Mouse (Mus musculus) forebrain, embryonic 12.5 days (tissue): ENCODE measurements around the gene Insl3. TPM values are rescaled to one million over a fixed set of nuclear protein-coding genes. Genes with fewer than 3 reads are reported as not detected.
A peak's percentile ranks its signal among the peaks of the same experiment; 100 is the strongest.
"Not testable (repeated sequence)": the region's sequence is repeated elsewhere in the genome, so short reads cannot be mapped to it uniquely, and the experiment has no call there.

Source experiments
- ATAC-seq: fragments of 200-750 bp; cut with Nextera tagmentation; 2 replicates; pipeline ENCODE4 v1.8.0; 2017; ENCODE audit warnings: moderate TSS enrichment; ENCODE audit not compliant: low FRiP score
- H3K27ac ChIP-seq: fragments of 300-500 bp; sonication (generic); 2 replicates; pipeline ENCODE4 v1.5.1; 2016; ENCODE audit warnings: mild to moderate bottlenecking
- H3K27me3 ChIP-seq: fragments of 300-500 bp; sonication (generic); 2 replicates; pipeline ENCODE4 v1.6.1; 2016; ENCODE audit warnings: mild to moderate bottlenecking
- H3K36me3 ChIP-seq: fragments of 300-500 bp; sonication (generic); replicated peaks from 2 replicates; pipeline ENCODE4 v1.6.1; 2016; ENCODE audit warnings: mild to moderate bottlenecking
- H3K4me1 ChIP-seq: fragments of 300-500 bp; sonication (generic); 2 replicates; pipeline ENCODE4 v1.6.1; 2016
- H3K4me2 ChIP-seq: fragments of 300-500 bp; sonication (generic); 2 replicates; pipeline ENCODE4 v1.6.1; 2016; ENCODE audit warnings: mild to moderate bottlenecking, moderate library complexity
- H3K4me3 ChIP-seq: fragments of 300-500 bp; sonication (generic); replicated peaks from 2 replicates; pipeline ENCODE4 v1.5.1; 2016; ENCODE audit warnings: mild to moderate bottlenecking
- H3K9ac ChIP-seq: fragments of 300-500 bp; sonication (generic); 2 replicates; pipeline ENCODE4 v1.6.1; 2016; ENCODE audit warnings: mild to moderate bottlenecking
- H3K9me3 ChIP-seq: fragments of 300-500 bp; sonication (generic); 2 replicates; pipeline ENCODE4 v1.6.1; 2016
- WGBS: fragments of 180-500 bp; shearing (Covaris S2); methylation state at CpG from one replicate; pipeline ENCODE4 v1.1.7; 2016; 5-methylcytosine and 5-hydroxymethylcytosine counted together
- polyA plus RNA-seq: library from polyadenylated mRNA; unstranded; fragments of >200 nt; fragmentation: Nextera tagmentation; extraction: Ambion mirVana; gene quantifications from 2 replicates; pipeline ENCODE4 v1.2.1, GENCODE M21; 2016

Gene Insl3
- polyA plus RNA-seq, 1 experiment from 2014 or later, result not detected

DNA sequence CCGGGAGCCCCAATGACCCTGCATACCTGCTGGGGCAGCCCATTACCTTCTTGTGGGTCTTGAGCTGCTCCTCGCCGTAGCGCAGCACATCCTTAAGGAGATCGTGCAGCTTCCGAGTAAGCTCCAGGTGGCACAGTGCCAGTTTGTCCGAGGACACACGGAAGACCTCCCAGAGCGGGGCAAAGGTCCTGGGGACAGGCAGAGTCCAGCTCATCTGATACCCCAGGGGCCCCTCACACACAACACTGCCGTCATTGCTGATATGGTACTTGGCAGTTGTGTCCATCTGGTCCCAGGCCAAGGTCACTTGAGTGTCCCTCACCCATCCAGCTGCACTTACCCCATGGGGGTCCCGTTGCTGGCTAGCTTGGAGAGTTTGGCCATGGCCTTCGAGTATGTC lies 28.1 kb downstream of the Insl3 start:
- Histone ChIP-seq H3K27me3 (no peaks in the 10 kb centered on the region), H3K27ac (no peak overlapping the region), H3K9ac (no peak overlapping the region), H3K9me3 (no peaks in the 10 kb centered on the region), H3K4me2 (no peak overlapping the region), H3K4me1 (peaks cover 42% of the 10 kb centered on the region), H3K36me3 (peaks cover 22% of the 10 kb centered on the region), H3K4me3 (no peak overlapping the region)
- WGBS, result 91% methylated on average over 12 of the region's 12 CpGs
- no peak for ATAC-seq

DNA sequence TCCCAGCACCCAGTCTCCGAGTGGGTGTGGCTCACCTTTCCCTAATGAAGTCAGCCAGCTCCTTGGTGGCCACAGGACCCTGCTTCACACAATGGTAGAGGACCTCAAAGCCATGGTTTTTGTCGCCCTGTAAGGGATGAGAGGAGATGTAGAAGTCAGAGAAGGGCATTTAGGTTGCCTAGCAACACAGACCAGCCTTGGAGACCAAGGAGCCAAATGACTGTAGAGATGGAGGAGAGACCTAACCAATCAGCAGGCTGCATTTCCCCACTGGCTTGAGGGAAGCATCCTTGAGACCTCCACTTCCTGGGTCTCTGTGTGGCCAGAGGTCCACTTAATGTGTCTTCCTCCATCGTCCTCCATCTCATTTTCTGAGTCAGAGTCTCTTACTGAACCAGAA lies 29.2 kb downstream of the Insl3 start:
- Histone ChIP-seq H3K27ac (peak overlapping the region; percentile 88; the same call in 1 of the 2 replicates), H3K4me2 (no peak overlapping the region)

DNA sequence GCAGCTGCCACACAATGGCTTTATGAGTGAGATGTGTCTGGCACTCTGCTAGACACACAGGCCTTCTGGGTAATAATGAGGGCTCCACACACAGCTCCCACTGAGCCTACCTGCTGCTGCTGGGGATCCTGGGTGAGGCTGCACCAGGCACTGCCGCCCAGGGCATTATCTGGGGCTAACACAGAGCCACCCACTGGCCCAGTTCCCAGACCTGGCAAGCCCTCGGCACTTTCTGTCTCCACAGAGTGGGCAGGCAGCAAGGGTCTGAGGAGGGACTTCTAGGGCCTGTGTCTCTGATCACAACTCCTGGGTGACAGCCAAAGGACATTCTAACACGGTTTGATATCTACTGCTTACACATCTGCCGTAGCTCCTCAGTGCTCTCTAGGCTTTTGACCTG lies 30.2 kb downstream of the Insl3 start:
- Histone ChIP-seq H3K27me3 (no peaks in the 10 kb centered on the region), H3K9me3 (no peaks in the 10 kb centered on the region), H3K4me1 (peaks cover 51% of the 10 kb centered on the region), H3K27ac (peak overlapping the region; percentile 88), H3K36me3 (peaks cover 17% of the 10 kb centered on the region), H3K9ac (no peak overlapping the region), H3K4me2 (0 out of 2 replicates have a peak overlapping the region, but pooled peaks have one; percentile 38), H3K4me3 (no peak overlapping the region)
- ATAC-seq, result no peak; the same call in 1 of the 2 replicates
- WGBS, result 48% methylated on average over 4 of the region's 4 CpGs

More for the DNA sequence above, 29.2 kb downstream of the Insl3 start:
- Histone ChIP-seq H3K36me3 (peaks cover 17% of the 10 kb centered on the region), H3K4me1 (peaks cover 44% of the 10 kb centered on the region), H3K4me3 (no peak overlapping the region), H3K9ac (no peak overlapping the region), H3K9me3 (no peaks in the 10 kb centered on the region), H3K27me3 (no peaks in the 10 kb centered on the region)
- no peak for ATAC-seq
- 26% methylated on average over 3 of the region's 3 CpGs for WGBS

- Histone ChIP-seq H3K9me3 (no peaks in the 10 kb centered on the region), H3K9ac (peak overlapping the region; percentile 25; the same call in 1 of the 2 replicates), H3K4me1 (peaks cover 59% of the 10 kb centered on the region), H3K36me3 (peaks cover 16% of the 10 kb centered on the region), H3K4me2 (peak overlapping the region; percentile 38), H3K27ac (peak overlapping the region; percentile 88), H3K27me3 (0 out of 2 replicates have a peak, but pooled peaks cover 4% of the 10 kb centered on the region), H3K4me3 (no peak overlapping the region)
- WGBS, result 21% methylated on average over 7 of the region's 7 CpGs
- ATAC-seq, result peak; percentile 90
Measured at GRCm38 (mm10) chr8:71719928-71720457, 31.0 kb downstream of the Insl3 start.

DNA sequence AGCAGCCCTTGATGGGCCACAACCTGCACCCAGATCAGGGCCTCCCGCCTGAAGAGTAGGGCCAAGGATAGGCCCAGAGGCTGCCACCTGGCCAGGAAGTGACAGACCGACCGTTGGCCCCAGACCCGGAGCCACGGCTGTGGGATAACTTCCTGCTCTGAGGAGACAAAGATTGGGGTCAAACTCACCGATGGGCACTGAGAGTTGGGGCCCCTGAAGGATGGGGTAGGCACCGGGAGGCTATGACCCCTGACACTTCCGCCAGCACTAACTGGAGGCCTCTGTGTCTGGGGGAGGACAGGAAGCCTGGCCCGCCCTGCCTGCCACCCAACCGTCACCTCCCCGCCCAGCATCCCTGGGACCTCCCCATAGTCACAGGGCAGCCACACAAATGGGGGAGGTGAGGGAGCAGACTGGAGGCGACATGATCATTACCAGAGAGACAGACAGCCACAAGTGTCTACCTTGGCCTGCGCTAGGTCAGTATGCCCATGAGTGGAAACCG lies 34.1 kb downstream of the Insl3 start:
- Histone ChIP-seq H3K27me3 (peaks cover 24% of the 10 kb centered on the region), H3K4me1 (peaks cover 63% of the 10 kb centered on the region), H3K9ac (no peak overlapping the region), H3K4me3 (no peak overlapping the region), H3K36me3 (no peaks in the 10 kb centered on the region), H3K4me2 (no peak overlapping the region), H3K9me3 (no peaks in the 10 kb centered on the region), H3K27ac (no peak overlapping the region)
- no peak for ATAC-seq
- 75% methylated on average over 14 of the region's 14 CpGs for WGBS

GRCm38 (mm10) chr8:71724389-71724788 lies 35.4 kb downstream of the Insl3 start:
- H3K4me3 ChIP-seq, result peak overlapping the region; percentile 81; the same call in 1 of the 2 replicates
- H3K9me3 ChIP-seq, result no peaks in the 10 kb centered on the region
- H3K9ac ChIP-seq, result no peak overlapping the region
- ATAC-seq, result no peak
- peak overlapping the region; percentile 88 for H3K4me2 ChIP-seq
- H3K27me3 ChIP-seq, result peaks cover 24% of the 10 kb centered on the region
- WGBS, result 80% methylated on average over 4 of the region's 4 CpGs
- H3K36me3 ChIP-seq, result no peaks in the 10 kb centered on the region
- H3K4me1 ChIP-seq, result peaks cover 61% of the 10 kb centered on the region
- no peak overlapping the region for H3K27ac ChIP-seq

DNA sequence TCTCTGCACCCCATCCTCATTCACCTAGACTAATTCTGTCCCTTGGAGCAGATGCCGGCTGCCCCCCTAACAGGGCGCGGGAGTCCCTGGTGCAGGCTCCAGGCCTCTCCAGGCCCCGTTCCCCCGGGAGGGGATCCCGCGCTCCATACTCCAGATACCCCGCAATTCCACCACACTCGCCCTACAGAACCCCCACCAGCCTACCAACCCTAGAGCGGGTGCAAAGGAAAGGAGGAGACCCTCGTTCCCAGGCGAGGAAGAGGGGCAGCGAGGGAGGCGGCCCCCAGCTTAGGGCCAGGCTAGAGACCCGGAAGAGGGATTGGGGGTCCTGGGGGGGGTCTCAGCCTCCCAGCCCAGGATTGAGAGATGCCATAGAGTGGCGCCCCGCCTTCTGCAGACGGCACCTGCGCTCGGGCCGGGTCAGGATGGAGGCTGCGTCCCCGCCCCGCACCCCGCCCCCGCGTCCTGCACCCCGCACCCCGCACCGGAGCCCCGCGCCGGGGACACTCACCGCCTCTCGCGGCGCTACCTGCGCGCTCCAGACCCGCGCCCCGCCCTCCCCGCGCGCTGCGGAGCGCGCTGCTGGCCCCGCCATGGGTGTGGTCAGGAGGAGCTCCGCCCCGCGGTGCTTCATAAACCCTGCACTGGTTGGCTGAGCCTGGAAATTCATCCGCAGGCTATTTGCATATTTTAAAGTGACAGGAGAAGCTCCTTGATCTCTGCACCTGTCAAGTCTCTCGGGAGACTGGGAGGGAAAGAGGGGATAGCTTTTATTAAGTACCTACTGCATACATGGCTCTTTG lies 36.3 kb downstream of the Insl3 start, which contains the start of gene Fcho1:
TSS of gene Fcho1 (minus strand) at position 595 of the 803 bp plus-strand sequence.
- Histone ChIP-seq H3K9me3 (no peaks in the 10 kb centered on the region), H3K4me1 (peaks cover 53% of the 10 kb centered on the region), H3K9ac (peak within 1 kb of the TSS; percentile 89), H3K4me2 (peak within 1 kb of the TSS; percentile 88), H3K36me3 (no peaks in the 10 kb centered on the region), H3K4me3 (peak within 1 kb of the TSS; percentile 81), H3K27ac (no peak within 1 kb of the TSS), H3K27me3 (peaks cover 26% of the 10 kb centered on the region)
- WGBS, result 1% methylated on average over 41 of the region's 54 CpGs
- peak; percentile 87 for ATAC-seq

DNA sequence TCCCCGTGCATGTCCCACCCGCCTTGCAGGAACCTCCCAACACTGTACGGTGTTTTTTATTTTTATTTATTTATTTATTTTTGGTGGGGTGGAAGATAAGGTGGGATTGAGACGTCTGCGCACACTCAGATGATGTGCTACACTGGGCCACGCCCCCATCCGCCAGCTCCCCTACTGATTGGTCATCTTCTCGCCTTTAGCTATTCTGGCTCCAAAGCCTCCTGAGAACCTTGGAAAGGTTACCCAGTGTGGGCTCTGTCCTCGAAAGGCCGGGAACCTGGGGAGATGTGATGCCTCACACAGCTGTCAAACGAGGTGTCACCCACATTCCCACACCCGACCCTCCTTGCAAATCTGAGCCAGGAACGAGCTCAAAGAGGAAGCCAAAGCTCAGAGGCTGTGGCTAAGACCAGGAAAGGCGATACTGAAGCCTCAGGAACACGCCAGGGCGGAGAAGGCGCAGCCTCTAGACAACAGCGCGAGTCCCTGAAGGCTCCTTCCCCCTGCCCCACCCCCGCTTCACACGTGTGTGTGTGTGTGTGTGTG lies 39.3 kb downstream of the Insl3 start:
- Histone ChIP-seq H3K9ac (peak overlapping the region; percentile 59), H3K4me3 (peak overlapping the region; percentile 30), H3K36me3 (no peaks in the 10 kb centered on the region), H3K4me2 (peak overlapping the region; percentile 54), H3K4me1 (peaks cover 32% of the 10 kb centered on the region), H3K27me3 (peaks cover 35% of the 10 kb centered on the region), H3K9me3 (no peaks in the 10 kb centered on the region), H3K27ac (peak overlapping the region; percentile 68; the same call in 1 of the 2 replicates)
- 7% methylated on average over 20 of the region's 21 CpGs for WGBS
- peak; percentile 50 for ATAC-seq

DNA sequence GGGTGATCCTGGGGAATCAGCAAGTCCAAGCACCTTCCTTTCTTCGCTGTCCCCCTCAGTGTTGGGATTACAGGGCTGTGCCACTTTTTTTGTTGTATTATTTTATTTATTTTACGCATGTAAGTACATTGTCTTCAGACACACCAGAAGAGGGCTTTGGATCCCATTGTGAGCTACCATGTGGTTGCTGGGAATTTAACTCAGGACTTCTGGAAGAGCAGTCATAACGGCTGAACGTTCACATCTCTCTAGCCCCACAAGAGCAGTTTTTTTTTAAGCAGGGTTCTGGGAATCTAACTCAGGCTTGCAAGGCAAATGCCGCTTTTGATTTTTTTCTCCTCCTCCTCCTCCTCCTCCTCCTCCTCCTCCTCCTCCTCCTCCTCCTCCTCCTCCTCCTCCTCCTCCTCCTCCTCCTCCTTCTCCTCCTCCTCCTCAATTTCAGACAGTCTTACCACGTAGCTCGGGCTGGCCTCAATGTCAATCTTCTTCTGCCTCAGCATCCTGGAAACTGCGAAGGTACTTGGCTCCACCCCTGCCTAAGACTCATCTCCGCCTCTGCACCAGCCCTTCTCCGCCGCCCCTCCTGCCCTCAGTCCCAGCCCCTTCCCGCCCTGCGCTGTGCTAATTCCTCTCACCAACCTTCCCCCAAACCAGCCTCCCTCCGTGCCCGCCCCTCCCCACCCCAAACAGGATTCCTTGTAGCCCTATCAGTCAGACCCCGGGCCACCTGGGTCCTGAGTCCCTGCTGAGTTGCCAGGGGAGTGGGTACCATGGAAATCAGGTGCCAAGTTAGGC lies 40.0 kb downstream of the Insl3 start:
- no peaks in the 10 kb centered on the region for H3K36me3 ChIP-seq
- H3K4me2 ChIP-seq, result peak overlapping the region; percentile 54
- no peaks in the 10 kb centered on the region for H3K9me3 ChIP-seq
- peaks cover 28% of the 10 kb centered on the region for H3K4me1 ChIP-seq
- peak overlapping the region; percentile 68; the same call in 1 of the 2 replicates for H3K27ac ChIP-seq
- ATAC-seq, result 0 out of 2 replicates have a peak, but pooled peaks have one; percentile 9
- WGBS, result 3% methylated on average over 16 of the region's 16 CpGs
- H3K9ac ChIP-seq, result peak overlapping the region; percentile 59
- H3K4me3 ChIP-seq, result peak overlapping the region; percentile 30
- peaks cover 35% of the 10 kb centered on the region for H3K27me3 ChIP-seq

- H3K36me3 ChIP-seq, result no peaks in the 10 kb centered on the region
- WGBS, result 46% methylated on average over 3 of the region's 3 CpGs
Measured at GRCm38 (mm10) chr8:71731652-71732230, 42.7 kb downstream of the Insl3 start.

DNA sequence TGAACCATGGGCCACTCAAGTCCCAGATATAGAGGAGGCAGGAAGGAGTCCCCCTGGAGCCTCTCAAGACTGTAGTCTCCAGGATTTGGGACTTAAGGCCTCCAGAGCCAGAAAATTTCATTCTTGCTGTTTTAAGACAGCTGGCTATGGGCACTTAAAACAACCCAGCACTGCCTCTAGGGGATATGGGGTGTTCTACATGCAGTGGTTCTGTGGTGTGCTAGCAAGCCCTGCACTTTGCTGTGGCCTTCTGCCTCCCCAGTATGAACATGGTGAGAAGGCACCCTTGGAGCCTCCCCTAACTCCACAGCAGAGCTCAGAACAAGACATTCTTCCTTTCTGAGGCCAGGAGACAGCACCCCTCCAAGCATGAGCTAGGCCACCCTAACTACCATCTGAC lies 49.3 kb downstream of the Insl3 start:
- not testable (repeated sequence) for H3K9me3 ChIP-seq, H3K4me1 ChIP-seq, H3K27me3 ChIP-seq, H3K27ac ChIP-seq, H3K9ac ChIP-seq, H3K36me3 ChIP-seq, H3K4me2 ChIP-seq, H3K4me3 ChIP-seq, ATAC-seq

More at GRCm38 (mm10) chr8:71731652-71732230, 42.7 kb downstream of the Insl3 start:
- Histone ChIP-seq H3K4me3 (no peak overlapping the region), H3K9me3 (no peaks in the 10 kb centered on the region), H3K27me3 (peaks cover 21% of the 10 kb centered on the region), H3K9ac (no peak overlapping the region), H3K4me2 (no peak overlapping the region), H3K27ac (no peak overlapping the region), H3K4me1 (peaks cover 11% of the 10 kb centered on the region)
- ATAC-seq, result no peak
